Mouse (Mus musculus): ENCODE measurements around the gene L1cam.

L1cam gene

GRCm38 (mm10) chrX:73877014-73877413 is 18.9 kb downstream of the L1cam start:
- no peak for DNase-seq

- no peak for DNase-seq
Measured at GRCm38 (mm10) chrX:73875881-73876280, 20.0 kb downstream of the L1cam start.

- no peak for DNase-seq
Measured at GRCm38 (mm10) chrX:73871956-73872355, 23.9 kb downstream of the L1cam start.

GRCm38 (mm10) chrX:73871474-73871873 is 24.4 kb downstream of the L1cam start:
- DNase-seq = no peak

- DNase-seq = no peak
Measured at GRCm38 (mm10) chrX:73869334-73869733, 26.6 kb downstream of the L1cam start.

- no peak for DNase-seq
Measured at GRCm38 (mm10) chrX:73867852-73868251, 28.1 kb downstream of the L1cam start.

- DNase-seq = no peak
Measured at GRCm38 (mm10) chrX:73867256-73867655, 28.6 kb downstream of the L1cam start.

- no peak for DNase-seq
Measured at GRCm38 (mm10) chrX:73864692-73865091, 31.2 kb downstream of the L1cam start.

GRCm38 (mm10) chrX:73855087-73855408 is 40.9 kb downstream of the L1cam start:
- no peak for DNase-seq

GRCm38 (mm10) chrX:73854326-73855086 is 41.4 kb downstream of the L1cam start:
- DNase-seq = no peak

GRCm38 (mm10) chrX:73836691-73837090 is 59.2 kb downstream of the L1cam start:
- DNase-seq = no peak

- no peak for DNase-seq
Measured at GRCm38 (mm10) chrX:73835731-73836130, 60.2 kb downstream of the L1cam start.

- DNase-seq = peak; percentile 34 to 41
Measured at GRCm38 (mm10) chrX:73824185-73825151, 71.4 kb downstream of the L1cam start, which contains the start of gene Pdzd4. Pdzd4 (minus strand) TSS chrX:73824969.

- no peak for DNase-seq
Measured at GRCm38 (mm10) chrX:73823747-73824146, 72.2 kb downstream of the L1cam start.

- no peak for DNase-seq
Measured at GRCm38 (mm10) chrX:73816596-73817314, 79.2 kb downstream of the L1cam start.

- no peak for DNase-seq
Measured at GRCm38 (mm10) chrX:73815072-73815471, 80.8 kb downstream of the L1cam start.

- no peak for DNase-seq
Measured at GRCm38 (mm10) chrX:73805814-73806213, 90.1 kb downstream of the L1cam start.

Data from thymus, adult 18-20 months (tissue).